Mouse (Mus musculus) kidney, embryonic 14.5 days (tissue): ENCODE results near the gene Slc45a1. TPM values are rescaled to one million over a fixed set of nuclear protein-coding genes. Genes with fewer than 3 reads are reported as not detected.

ENCODE experiments used
- ATAC-seq: fragments of 200-750 bp; cut with Nextera tagmentation; 2 replicates; pipeline ENCODE4 v1.8.0; 2017; ENCODE audit warnings: moderate number of reproducible peaks, mild to moderate bottlenecking, moderate TSS enrichment, moderate library complexity; ENCODE audit not compliant: low FRiP score, low TSS enrichment
- H3K27ac ChIP-seq: fragments of 300-500 bp; sonication (generic); 2 replicates; pipeline ENCODE4 v1.5.1; 2014; ENCODE audit warnings: low read depth, mild to moderate bottlenecking, low read length, moderate library complexity, mixed read lengths
- H3K27me3 ChIP-seq: fragments of 300-500 bp; sonication (generic); 2 replicates; pipeline ENCODE4 v1.6.1; 2014; ENCODE audit warnings: mild to moderate bottlenecking, low read length; ENCODE audit not compliant: control insufficient read depth, insufficient read depth
- H3K36me3 ChIP-seq: fragments of 300-500 bp; sonication (generic); 2 replicates; pipeline ENCODE4 v1.6.1; 2014; ENCODE audit warnings: low read length, mixed read lengths; ENCODE audit not compliant: control insufficient read depth, insufficient read depth
- H3K4me1 ChIP-seq: fragments of 300-500 bp; sonication (generic); 2 replicates; pipeline ENCODE4 v1.6.1; 2014; ENCODE audit warnings: low read length, mixed read lengths; ENCODE audit not compliant: control insufficient read depth, insufficient read depth
- H3K4me2 ChIP-seq: fragments of 300-500 bp; sonication (generic); replicated peaks from 2 replicates; pipeline ENCODE4 v1.6.1; 2014; ENCODE audit warnings: low read depth, mild to moderate bottlenecking, low read length
- H3K4me3 ChIP-seq: fragments of 300-500 bp; sonication (generic); 2 replicates; pipeline ENCODE4 v1.5.1; 2014; ENCODE audit warnings: mild to moderate bottlenecking, low read length
- H3K9ac ChIP-seq: fragments of 300-500 bp; sonication (generic); 2 replicates; pipeline ENCODE4 v1.6.1; 2014; ENCODE audit warnings: low read depth, mild to moderate bottlenecking, low read length, moderate library complexity
- H3K9me3 ChIP-seq: fragments of 300-500 bp; sonication (generic); 2 replicates; pipeline ENCODE4 v1.6.1; 2016; ENCODE audit warnings: low read length; ENCODE audit not compliant: control insufficient read depth
- WGBS: fragments of 180-500 bp; shearing (Covaris S2); extraction: QIAGEN DNeasy Blood & Tissue Kit; methylation state at CpG from one replicate; pipeline ENCODE4 v1.1.7; 2014; 5-methylcytosine and 5-hydroxymethylcytosine counted together
- polyA plus RNA-seq: library from polyadenylated mRNA; unstranded; fragments of >200 nt; fragmentation: Nextera tagmentation; extraction: Ambion mirVana; gene quantifications from 2 replicates; pipeline ENCODE4 v1.2.1, GENCODE M21; 2014

Gene Slc45a1
- not detected in 2 replicates for polyA plus RNA-seq

DNA sequence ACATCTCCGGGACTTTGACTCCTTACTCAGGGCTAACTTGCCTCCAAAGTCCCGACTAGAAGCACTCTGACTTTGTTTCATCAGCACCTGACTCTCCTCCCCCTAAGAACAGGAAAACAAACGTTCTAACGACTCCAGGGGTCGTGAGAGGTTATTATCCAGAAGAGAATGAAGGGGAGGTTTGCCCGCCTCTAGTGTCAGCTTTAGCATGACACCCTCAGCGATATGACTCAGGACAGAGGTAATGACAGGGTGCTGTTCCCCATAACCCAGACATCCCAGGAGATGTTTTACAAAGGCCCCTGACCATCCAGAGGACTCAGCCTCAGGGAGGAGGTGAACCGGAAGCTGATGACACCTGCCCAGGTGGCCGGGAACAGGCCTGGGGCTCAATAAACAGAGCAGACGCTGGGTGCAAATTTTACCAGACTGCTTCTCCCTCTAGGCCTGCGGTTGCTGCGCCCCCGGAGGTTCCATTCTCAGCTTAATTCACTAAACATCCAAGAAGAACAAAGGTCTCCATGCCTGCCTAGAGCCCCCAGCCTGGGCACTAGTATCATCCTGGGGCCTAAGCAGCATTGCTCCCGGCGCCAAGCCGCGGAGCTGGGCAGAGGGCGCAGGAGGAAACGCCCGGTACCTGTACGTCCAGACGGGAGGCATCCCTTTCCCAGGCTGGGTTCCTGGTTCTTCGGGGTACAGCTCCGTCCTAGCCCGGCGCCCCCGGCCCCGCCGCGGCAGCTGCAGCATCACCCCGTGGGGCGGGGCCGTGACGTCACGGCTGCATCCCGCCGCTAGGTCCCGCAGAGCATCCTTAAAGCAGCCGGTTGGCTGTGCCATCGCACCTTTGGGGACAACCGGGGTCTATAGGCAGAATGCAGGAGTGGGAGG is at the start of gene Slc45a1:
Gene Slc45a1, minus strand, starts transcription at position 785 of the 888 bp plus-strand sequence.
- Histone ChIP-seq H3K27me3 (peaks cover 19% of the 10 kb centered on the region), H3K9me3 (no peaks in the 10 kb centered on the region), H3K27ac (no peak within 1 kb of the TSS), H3K4me1 (peaks cover 6% of the 10 kb centered on the region; the same call in 1 of the 2 replicates), H3K36me3 (no peaks in the 10 kb centered on the region), H3K4me2 (peak within 1 kb of the TSS; percentile 30), H3K4me3 (peak within 1 kb of the TSS; percentile 30), H3K9ac (peak within 1 kb of the TSS; percentile 37; the same call in 1 of the 2 replicates)
- ATAC-seq, result no peak
- 5% methylated on average over 41 of the region's 41 CpGs for WGBS

DNA sequence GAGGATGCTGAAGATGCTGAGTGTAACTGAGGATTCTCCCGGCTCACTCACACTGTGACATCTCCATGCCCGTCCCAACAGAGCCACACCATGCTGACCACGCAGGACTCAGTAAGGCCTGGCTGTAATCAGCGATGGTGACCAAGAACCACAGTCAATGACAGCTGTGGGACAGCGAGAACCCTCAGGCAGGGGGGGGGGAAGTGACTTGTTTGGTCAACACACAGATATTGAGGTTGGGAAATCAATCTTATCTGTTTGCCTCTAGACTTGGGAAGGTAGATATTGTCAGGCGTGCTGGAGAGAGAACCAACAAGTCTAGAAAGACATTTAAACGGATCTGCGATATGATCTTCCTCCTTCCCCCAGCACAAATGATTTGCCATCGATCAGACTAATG is 48.9 kb upstream of the Slc45a1 start:
- Histone ChIP-seq H3K4me1 (no peaks in the 10 kb centered on the region), H3K9me3 (no peaks in the 10 kb centered on the region; the same call in 1 of the 2 replicates), H3K27ac (no peak overlapping the region), H3K36me3 (no peaks in the 10 kb centered on the region), H3K4me2 (no peak overlapping the region), H3K27me3 (no peaks in the 10 kb centered on the region), H3K4me3 (no peak overlapping the region), H3K9ac (no peak overlapping the region)
- 95% methylated on average over 9 of the region's 9 CpGs for WGBS
- ATAC-seq, result no peak

DNA sequence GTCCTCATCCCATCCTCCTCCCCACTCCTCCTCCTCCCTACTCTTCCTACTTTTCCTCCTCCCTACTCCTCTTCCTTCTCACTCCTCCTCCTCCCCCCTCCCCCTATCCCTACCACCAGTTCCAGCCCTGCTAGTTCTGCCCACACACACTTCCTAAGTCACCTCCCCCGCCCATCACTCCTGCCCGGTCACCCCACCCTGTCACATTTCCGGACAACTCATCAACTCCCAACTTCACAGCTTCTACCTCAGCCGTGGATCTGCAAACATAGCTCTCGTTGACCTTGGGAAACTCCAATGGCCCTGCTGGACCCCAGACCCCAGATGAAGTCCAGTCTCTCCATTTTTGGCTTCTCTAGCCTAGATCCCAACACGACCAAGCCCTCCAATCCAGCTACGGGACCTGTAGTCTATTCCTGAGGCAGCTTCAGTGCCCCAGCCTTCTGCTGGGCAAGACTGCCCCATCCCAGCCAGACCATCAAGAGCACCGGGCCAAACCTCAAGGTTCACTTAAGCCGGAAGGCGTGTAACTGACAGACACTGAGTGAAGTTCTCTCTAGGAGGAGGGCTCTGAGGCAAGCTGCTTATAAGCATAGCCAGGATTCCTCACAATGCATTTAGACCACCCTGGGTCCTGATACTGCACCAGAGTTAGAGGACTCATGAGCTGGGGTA is 42.6 kb upstream of the Slc45a1 start:
- ATAC-seq, result no peak
- H3K9ac ChIP-seq, result no peak overlapping the region
- no peak overlapping the region for H3K4me3 ChIP-seq
- H3K36me3 ChIP-seq, result no peaks in the 10 kb centered on the region
- no peaks in the 10 kb centered on the region for H3K9me3 ChIP-seq
- peaks cover 3% of the 10 kb centered on the region for H3K4me1 ChIP-seq
- no peak overlapping the region for H3K4me2 ChIP-seq
- H3K27me3 ChIP-seq, result no peaks in the 10 kb centered on the region
- WGBS, result 52% methylated on average over 10 of the region's 10 CpGs
- no peak overlapping the region for H3K27ac ChIP-seq

DNA sequence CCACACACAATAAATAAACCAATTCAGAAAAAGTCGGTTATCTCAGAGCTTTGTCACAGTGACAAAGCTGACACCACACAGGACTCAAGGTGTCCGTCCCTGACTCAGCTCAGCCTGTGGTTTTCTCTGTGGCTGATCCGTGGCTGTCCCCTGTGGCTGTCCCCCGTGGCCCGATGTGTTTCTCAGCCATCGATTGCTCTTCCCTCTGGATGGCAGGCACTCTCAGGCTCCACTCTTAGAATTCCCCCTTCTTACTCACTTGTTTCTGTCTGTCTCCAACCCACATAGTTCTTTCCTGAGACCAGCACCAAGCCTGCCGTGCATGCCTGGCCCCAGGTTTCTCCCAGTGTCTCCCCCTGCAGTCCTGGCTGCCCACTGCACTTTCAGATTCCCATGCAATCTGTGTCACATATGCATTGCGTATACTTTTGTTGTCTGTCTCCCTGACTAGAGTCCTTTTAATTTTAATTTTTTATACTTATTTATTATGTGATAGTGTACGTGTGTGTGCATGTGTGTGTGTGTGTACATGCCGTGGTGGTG is 41.0 kb upstream of the Slc45a1 start:
- Histone ChIP-seq H3K4me1 (peaks cover 3% of the 10 kb centered on the region), H3K4me3 (no peak overlapping the region), H3K9ac (no peak overlapping the region), H3K27me3 (no peaks in the 10 kb centered on the region), H3K9me3 (no peaks in the 10 kb centered on the region), H3K4me2 (no peak overlapping the region), H3K36me3 (no peaks in the 10 kb centered on the region), H3K27ac (no peak overlapping the region)
- no peak for ATAC-seq
- WGBS, result 84% methylated on average over 10 of the region's 10 CpGs

DNA sequence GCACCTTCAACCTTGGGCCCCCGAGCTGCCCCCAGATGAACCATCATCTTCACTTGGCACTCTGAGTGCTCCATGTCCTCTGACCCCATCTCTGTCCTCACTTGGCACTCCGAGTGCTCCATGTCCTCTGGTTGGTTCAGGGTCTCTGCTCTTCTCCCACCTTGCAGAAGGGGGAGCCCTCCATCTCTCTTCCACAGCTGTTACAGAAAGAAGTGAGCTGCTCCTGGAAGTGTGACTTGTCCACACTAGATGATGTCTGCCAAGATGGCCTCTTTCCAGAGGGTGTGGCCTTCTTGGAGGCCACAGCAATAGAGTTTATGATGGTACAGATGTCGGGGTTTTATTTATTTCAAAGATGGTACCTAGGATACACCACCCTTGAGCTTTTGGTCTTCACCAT is 38.8 kb upstream of the Slc45a1 start:
- no peak for ATAC-seq
- Histone ChIP-seq H3K36me3 (no peaks in the 10 kb centered on the region), H3K27me3 (no peaks in the 10 kb centered on the region), H3K9me3 (no peaks in the 10 kb centered on the region), H3K27ac (no peak overlapping the region), H3K4me2 (no peak overlapping the region), H3K9ac (no peak overlapping the region), H3K4me1 (peaks cover 8% of the 10 kb centered on the region), H3K4me3 (no peak overlapping the region)
- 85% methylated on average over 3 of the region's 3 CpGs for WGBS

DNA sequence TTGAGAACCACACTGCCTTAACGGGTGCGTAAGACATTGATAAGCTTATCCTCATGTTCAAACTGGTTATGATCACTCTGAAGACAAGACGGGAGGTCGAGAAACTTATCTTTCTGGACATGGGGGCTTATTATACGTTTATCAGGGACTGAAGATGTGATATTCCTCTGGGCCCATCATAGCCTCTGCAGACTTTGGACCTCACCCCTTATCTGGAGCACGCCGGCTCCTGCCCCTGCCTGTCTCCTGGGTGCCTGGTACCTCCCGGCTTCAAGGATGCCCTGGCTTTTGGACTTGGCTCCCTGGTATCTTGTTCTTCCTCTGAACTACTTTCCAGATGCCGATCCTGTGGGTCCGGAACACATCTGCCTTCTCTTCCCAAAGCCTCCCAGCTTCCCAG is 37.6 kb upstream of the Slc45a1 start:
- no peak for ATAC-seq
- Histone ChIP-seq H3K4me1 (peaks cover 18% of the 10 kb centered on the region), H3K27ac (no peak overlapping the region), H3K36me3 (no peaks in the 10 kb centered on the region), H3K4me2 (no peak overlapping the region), H3K4me3 (no peak overlapping the region), H3K9me3 (no peaks in the 10 kb centered on the region), H3K27me3 (no peaks in the 10 kb centered on the region), H3K9ac (no peak overlapping the region)
- 89% methylated on average over 10 of the region's 10 CpGs for WGBS

GRCm38 (mm10) chr4:150687126-150687753 is 35.3 kb upstream of the Slc45a1 start:
- Histone ChIP-seq H3K36me3 (no peaks in the 10 kb centered on the region), H3K9me3 (no peaks in the 10 kb centered on the region), H3K4me1 (peaks cover 18% of the 10 kb centered on the region), H3K4me3 (no peak overlapping the region), H3K27me3 (no peaks in the 10 kb centered on the region), H3K4me2 (no peak overlapping the region), H3K27ac (no peak overlapping the region), H3K9ac (no peak overlapping the region)
- 60% methylated on average over 10 of the region's 10 CpGs for WGBS
- no peak for ATAC-seq

DNA sequence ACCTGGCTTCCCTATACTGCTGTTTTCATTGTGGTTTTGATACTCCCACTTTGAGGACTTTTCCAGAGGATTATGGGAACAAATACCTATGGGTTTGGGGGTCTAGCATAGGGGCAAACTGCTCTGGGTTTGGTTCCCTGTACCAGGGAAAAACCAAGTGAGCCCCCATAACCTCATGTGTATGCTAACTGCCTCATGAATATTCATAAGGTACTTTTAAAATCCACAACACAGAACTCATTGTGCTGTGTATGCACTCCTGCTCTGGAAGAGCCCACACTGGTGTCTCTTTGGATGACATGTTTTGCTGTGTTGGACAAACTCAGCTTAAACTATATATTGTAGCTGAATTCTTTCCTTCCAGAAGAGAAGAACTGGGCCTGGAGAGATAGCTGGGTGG is 34.6 kb upstream of the Slc45a1 start:
- H3K9me3 ChIP-seq, result no peaks in the 10 kb centered on the region
- no peaks in the 10 kb centered on the region for H3K36me3 ChIP-seq
- H3K4me1 ChIP-seq, result peaks cover 16% of the 10 kb centered on the region
- no peak overlapping the region for H3K4me2 ChIP-seq
- H3K4me3 ChIP-seq, result no peak overlapping the region
- no peaks in the 10 kb centered on the region for H3K27me3 ChIP-seq
- H3K9ac ChIP-seq, result no peak overlapping the region
- no peak for ATAC-seq
- H3K27ac ChIP-seq, result no peak overlapping the region
